ENCODE assay signal across 20 mouse cellular contexts in the genomic region with DNA sequence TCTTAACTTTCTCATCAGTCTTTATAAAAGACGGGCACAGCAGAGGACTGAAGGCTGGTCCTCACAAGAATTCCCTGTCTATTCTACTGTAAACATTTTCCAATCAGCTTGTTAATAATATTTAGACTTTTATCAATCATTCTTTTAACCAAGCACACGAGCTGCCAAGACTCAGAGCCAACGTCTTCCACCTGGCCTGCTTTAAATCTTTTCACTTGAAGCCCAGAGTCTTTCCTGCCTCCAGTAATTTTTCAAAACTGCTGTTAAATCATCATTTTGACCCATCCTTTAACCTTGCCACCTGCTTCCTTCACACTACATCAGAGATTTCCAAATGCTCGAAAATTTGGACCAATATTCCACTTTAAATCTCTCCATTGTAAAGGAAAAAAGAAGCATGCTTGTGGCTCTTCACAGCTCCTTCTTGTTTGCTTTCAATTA.
DNase-seq lines count a peak whose midpoint lies in the region; ATAC-seq and TF ChIP-seq lines count a peak whose summit lies in the region.
"Had no signal": no experiment of that assay in that cellular context is flagged by ENCODE, and none has a peak within 500 bp of the region (broad histone marks: within the 10 kb centered on the region; RNA-seq: fewer than 3 reads in every experiment).

No protein-coding gene starts in this region.

- no peak overlapping the region for H3K4me2 ChIP-seq in hindbrain, embryonic 12.5 days (replicated peaks)
- H3K4me2 ChIP-seq in forebrain, embryonic 13.5 days: 0 out of 2 replicates have a peak overlapping the region, but pooled peaks have one; percentile 4
- H3K4me2 ChIP-seq in hindbrain, embryonic 16.5 days (ENCODE audit: low read length): no peak overlapping the region
- H3K4me2 ChIP-seq in liver, postnatal 0 days (ENCODE audit: low read depth, low read length): no peak overlapping the region
- H3K4me2 ChIP-seq: heart, embryonic 13.5 days; intestine, embryonic 15.5 days had no signal

- TF ChIP-seq EP300 in liver, postnatal 0 days (IDR thresholded peaks at IDR 0.05; ENCODE audit: low read depth): no peak

- WGBS in hindbrain, embryonic 12.5 days: 52% methylated on average over 4 of the region's 4 CpGs
- 74% methylated on average over 4 of the region's 4 CpGs for WGBS in hindbrain, embryonic 10.5 days
- 18% methylated on average over 4 of the region's 4 CpGs for WGBS in forebrain, embryonic 13.5 days
- 35% methylated on average over 4 of the region's 4 CpGs for whole genome bisulfite sequencing in hindbrain, embryonic 16.5 days
- WGBS in liver, postnatal 0 days (ENCODE audit: insufficient replicate concordance): 63% methylated on average over 4 of the region's 4 CpGs

- H3K36me3 ChIP-seq in hindbrain, embryonic 12.5 days: no peaks in the 10 kb centered on the region
- H3K36me3 ChIP-seq in hindbrain, embryonic 10.5 days: no peaks in the 10 kb centered on the region
- H3K36me3 ChIP-seq in forebrain, embryonic 13.5 days (ENCODE audit: poor library complexity, severe bottlenecking): no peaks in the 10 kb centered on the region
- H3K36me3 ChIP-seq in hindbrain, embryonic 16.5 days (ENCODE audit: control insufficient read depth, insufficient read depth, low read length): no peaks in the 10 kb centered on the region
- no peaks in the 10 kb centered on the region for H3K36me3 ChIP-seq in liver, postnatal 0 days (replicated peaks; ENCODE audit: insufficient read depth, low read length)
- H3K36me3 ChIP-seq: G1E; heart, embryonic 13.5 days; intestine, embryonic 15.5 days; limb, embryonic 10.5 days had no signal

- H3K27ac ChIP-seq in hindbrain, embryonic 12.5 days: peak overlapping the region; percentile 24
- H3K27ac ChIP-seq in hindbrain, embryonic 10.5 days: no peak overlapping the region
- H3K27ac ChIP-seq in forebrain, embryonic 13.5 days: peak overlapping the region; percentile 54
- H3K27ac ChIP-seq in hindbrain, embryonic 16.5 days (ENCODE audit: low read depth, low read length): no peak overlapping the region
- H3K27ac ChIP-seq in liver, postnatal 0 days (ENCODE audit: low read depth): no peak overlapping the region
- H3K27ac ChIP-seq: heart, embryonic 13.5 days; intestine, embryonic 15.5 days; limb, embryonic 10.5 days; stomach, postnatal 0 days had no signal

- DNase-seq in hindbrain, embryonic 10.5 days (ENCODE audit: low spot score): no peak
- peak; percentile 27 for DNase-seq in Muller cell, postnatal 12 days (ENCODE audit: inconsistent ontology term)
- no peak for DNase-seq in liver, postnatal 0 days
- DNase-seq in kidney, postnatal 36 days: no peak
- DNase-seq: adrenal gland, postnatal 14 days; cerebellum, adult 2 months; gastrocnemius, postnatal 10 days; heart, adult 11 months; heart, postnatal 36 days; kidney, postnatal 4 days; lung, adult 2 months; lung, postnatal 36 days had no signal

- no peaks in the 10 kb centered on the region for H3K4me1 ChIP-seq in hindbrain, embryonic 12.5 days
- H3K4me1 ChIP-seq in hindbrain, embryonic 10.5 days (replicated peaks): no peaks in the 10 kb centered on the region
- peaks cover 18% of the 10 kb centered on the region for H3K4me1 ChIP-seq in forebrain, embryonic 13.5 days
- no peaks in the 10 kb centered on the region for H3K4me1 ChIP-seq in hindbrain, embryonic 16.5 days (ENCODE audit: control insufficient read depth, insufficient read depth, low read depth, low read length)
- H3K4me1 ChIP-seq in liver, postnatal 0 days (ENCODE audit: insufficient read depth): no peaks in the 10 kb centered on the region
- H3K4me1 ChIP-seq: heart, embryonic 13.5 days; intestine, embryonic 15.5 days; limb, embryonic 10.5 days had no signal

- no peak for TF ChIP-seq CTCF in liver, postnatal 0 days (IDR thresholded peaks at IDR 0.05; ENCODE audit: low read depth)

- H3K4me3 ChIP-seq in hindbrain, embryonic 12.5 days: no peak overlapping the region
- H3K4me3 ChIP-seq in hindbrain, embryonic 10.5 days: no peak overlapping the region
- no peak overlapping the region for H3K4me3 ChIP-seq in forebrain, embryonic 13.5 days
- H3K4me3 ChIP-seq in hindbrain, embryonic 16.5 days (ENCODE audit: low read length): no peak overlapping the region
- H3K4me3 ChIP-seq in liver, postnatal 0 days (ENCODE audit: low read depth, low read length): no peak overlapping the region
- H3K4me3 ChIP-seq: heart, embryonic 13.5 days; intestine, embryonic 15.5 days; limb, embryonic 10.5 days had no signal

- H3K27me3 ChIP-seq in hindbrain, embryonic 12.5 days: no peaks in the 10 kb centered on the region
- H3K27me3 ChIP-seq in hindbrain, embryonic 10.5 days (ENCODE audit: insufficient read depth, poor library complexity, severe bottlenecking): no peaks in the 10 kb centered on the region
- H3K27me3 ChIP-seq in forebrain, embryonic 13.5 days: no peaks in the 10 kb centered on the region
- H3K27me3 ChIP-seq in hindbrain, embryonic 16.5 days (replicated peaks; ENCODE audit: control insufficient read depth, insufficient read depth, low read length): no peaks in the 10 kb centered on the region
- no peaks in the 10 kb centered on the region for H3K27me3 ChIP-seq in liver, postnatal 0 days (ENCODE audit: insufficient read depth, low read length)
- H3K27me3 ChIP-seq: heart, embryonic 13.5 days; intestine, embryonic 15.5 days had no signal

- no peak overlapping the region for H3K9ac ChIP-seq in hindbrain, embryonic 12.5 days
- no peak overlapping the region for H3K9ac ChIP-seq in forebrain, embryonic 13.5 days
- H3K9ac ChIP-seq in hindbrain, embryonic 16.5 days (ENCODE audit: low read depth, low read length): no peak overlapping the region
- H3K9ac ChIP-seq in liver, postnatal 0 days (replicated peaks): no peak overlapping the region
- H3K9ac ChIP-seq: heart, embryonic 13.5 days; intestine, embryonic 15.5 days had no signal

- no peaks in the 10 kb centered on the region for H3K9me3 ChIP-seq in hindbrain, embryonic 12.5 days (replicated peaks)
- H3K9me3 ChIP-seq in hindbrain, embryonic 10.5 days: no peaks in the 10 kb centered on the region
- no peaks in the 10 kb centered on the region for H3K9me3 ChIP-seq in forebrain, embryonic 13.5 days (replicated peaks)
- H3K9me3 ChIP-seq in hindbrain, embryonic 16.5 days (ENCODE audit: control insufficient read depth, low read length): no peaks in the 10 kb centered on the region
- H3K9me3 ChIP-seq in liver, postnatal 0 days (ENCODE audit: low read length): no peaks in the 10 kb centered on the region
- H3K9me3 ChIP-seq: heart, embryonic 13.5 days; intestine, embryonic 15.5 days; limb, embryonic 10.5 days had no signal

- no peak; the same call in 1 of the 2 replicates for ATAC-seq in hindbrain, embryonic 12.5 days (ENCODE audit: low FRiP score)
- peak; percentile 78 for ATAC-seq in forebrain, embryonic 13.5 days
- peak; percentile 66 for ATAC-seq in hindbrain, embryonic 16.5 days
- ATAC-seq in liver, postnatal 0 days: no peak
- ATAC-seq: intestine, embryonic 15.5 days had no signal

Comparison
In these comparisons a context has a peak if more than half of its experiments do, and no peak if none do; other contexts are left out.
1. ATAC-seq: peak in forebrain, embryonic 13.5 days (single experiment) and hindbrain, embryonic 16.5 days (single experiment); none in hindbrain, embryonic 12.5 days (single experiment) and liver, postnatal 0 days (single experiment).
2. H3K27ac ChIP-seq: peak in hindbrain, embryonic 12.5 days (single experiment) and forebrain, embryonic 13.5 days (single experiment); none in hindbrain, embryonic 10.5 days (single experiment), hindbrain, embryonic 16.5 days (single experiment) and liver, postnatal 0 days (single experiment).